Mouse (Mus musculus) thymus, adult 2 months (tissue): Measurements from ENCODE around the gene Depp1.

Experiments
- CTCF ChIP-seq: fragments of 200-500 bp; IDR thresholded peaks from 2 replicates; pipeline ENCODE4 v1.5.1; 2012; ENCODE audit warnings: mild to moderate bottlenecking, control low read depth, low read length, moderate library complexity, borderline replicate concordance; ENCODE audit not compliant: control insufficient read depth, poor library complexity, insufficient read depth; ENCODE audit errors: extremely low read depth
- POLR2A ChIP-seq: fragments of 200-500 bp; IDR thresholded peaks from 2 replicates; pipeline ENCODE4 v1.6.1; 2012; ENCODE audit warnings: mild to moderate bottlenecking, low read length, control low read depth, moderate library complexity; ENCODE audit not compliant: control insufficient read depth, poor library complexity, insufficient read depth; ENCODE audit errors: extremely low read depth

DNA sequence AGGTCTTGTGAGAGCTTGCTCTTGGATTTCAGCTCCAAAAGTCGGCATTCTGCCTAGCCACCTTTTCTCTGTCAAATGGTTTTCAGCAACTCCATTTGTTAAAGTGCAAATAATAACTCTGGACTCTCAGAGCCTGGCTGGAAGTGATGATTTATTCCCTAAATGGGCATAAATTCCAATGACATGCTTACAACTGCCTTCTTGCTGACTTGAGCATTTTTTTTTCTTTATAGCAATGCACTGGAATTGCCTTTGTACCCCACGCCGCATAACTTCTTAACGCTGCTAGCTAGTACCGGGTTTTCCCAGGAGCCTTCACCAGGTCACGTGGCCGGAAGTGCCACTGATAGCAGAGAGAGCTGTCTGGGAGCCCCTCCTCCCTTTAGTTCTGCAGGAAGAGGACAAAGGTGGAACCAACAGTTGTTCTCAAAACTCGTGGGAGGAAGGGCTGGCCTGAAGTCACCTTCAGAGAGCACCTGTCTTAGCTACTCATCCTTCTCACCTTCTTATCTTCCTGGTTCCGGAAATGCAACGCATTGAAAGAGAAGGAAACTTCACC lies 26.0 kb downstream of the Depp1 start:
- TF ChIP-seq CTCF (no peak), POLR2A (no peak)
